Mouse (Mus musculus): ENCODE data around the gene Nrxn1.

Nrxn1 gene

DNA sequence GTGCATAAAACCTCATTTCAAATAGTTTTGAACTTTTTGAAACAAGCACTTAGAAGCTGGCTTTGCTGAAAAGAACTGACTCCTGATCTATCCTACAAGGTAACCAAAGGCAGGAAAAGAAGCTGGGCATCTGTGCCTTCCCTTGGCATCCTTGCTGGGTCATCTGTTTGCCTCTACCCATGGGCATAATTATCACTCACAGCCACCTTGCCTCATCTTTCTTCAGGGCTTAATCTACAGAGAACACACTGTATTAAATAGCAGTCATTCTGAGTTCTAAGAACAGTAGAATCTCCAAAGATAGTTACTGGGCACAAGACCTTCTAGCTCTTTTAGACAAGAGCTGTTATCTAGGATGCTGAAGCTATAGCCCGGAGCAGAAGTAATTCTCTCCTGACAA is 442.6 kb downstream of the Nrxn1 start:
- no peak for DNase-seq

- no peak for DNase-seq
These were observed 453.8 kb downstream of the Nrxn1 start for GRCm38 (mm10) chr17:90638970-90639524.

GRCm38 (mm10) chr17:90638183-90638727 is 454.6 kb downstream of the Nrxn1 start:
- no peak for DNase-seq

GRCm38 (mm10) chr17:90631371-90631770 is 461.5 kb downstream of the Nrxn1 start:
- no peak for DNase-seq

- DNase-seq, result no peak
These were observed 463.0 kb downstream of the Nrxn1 start for GRCm38 (mm10) chr17:90629851-90630250.

- no peak for DNase-seq
These were observed 464.4 kb downstream of the Nrxn1 start for GRCm38 (mm10) chr17:90628469-90628868.

- no peak for DNase-seq
These were observed 464.9 kb downstream of the Nrxn1 start for GRCm38 (mm10) chr17:90628004-90628403.

- DNase-seq, result no peak
These were observed 465.5 kb downstream of the Nrxn1 start for GRCm38 (mm10) chr17:90627395-90627794.

DNA sequence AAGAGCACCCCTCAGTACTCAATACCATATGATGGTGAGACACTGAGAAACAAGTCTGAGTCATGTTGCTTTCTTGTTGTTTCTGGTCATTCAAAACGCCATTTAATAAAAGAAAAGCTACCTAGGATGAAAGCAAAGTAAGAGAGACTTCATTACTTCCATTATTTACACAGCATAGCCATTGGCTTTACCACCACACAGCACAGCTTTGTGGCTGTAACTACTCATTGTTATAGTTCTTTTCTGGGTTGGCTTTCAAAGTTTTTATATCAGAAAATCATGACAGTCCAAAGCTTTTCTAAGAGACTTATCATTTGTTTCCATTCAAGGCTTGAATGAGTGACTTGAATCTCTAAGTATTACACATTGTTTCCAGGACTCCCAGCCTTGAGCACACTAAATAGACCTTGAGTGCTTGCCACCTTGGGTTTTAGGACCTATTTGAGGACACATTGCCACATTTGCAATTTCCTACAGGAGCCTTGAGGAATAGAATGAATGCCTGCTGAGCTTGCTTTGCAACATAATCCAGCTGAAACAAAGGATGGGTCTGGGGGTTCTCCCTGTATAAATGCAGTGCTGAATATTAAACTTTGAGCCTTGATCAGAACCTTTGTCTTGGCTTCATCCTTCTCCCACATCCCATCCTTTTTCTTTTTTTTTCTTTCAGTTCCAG is 468.1 kb downstream of the Nrxn1 start:
- DNase-seq, result no peak

DNA sequence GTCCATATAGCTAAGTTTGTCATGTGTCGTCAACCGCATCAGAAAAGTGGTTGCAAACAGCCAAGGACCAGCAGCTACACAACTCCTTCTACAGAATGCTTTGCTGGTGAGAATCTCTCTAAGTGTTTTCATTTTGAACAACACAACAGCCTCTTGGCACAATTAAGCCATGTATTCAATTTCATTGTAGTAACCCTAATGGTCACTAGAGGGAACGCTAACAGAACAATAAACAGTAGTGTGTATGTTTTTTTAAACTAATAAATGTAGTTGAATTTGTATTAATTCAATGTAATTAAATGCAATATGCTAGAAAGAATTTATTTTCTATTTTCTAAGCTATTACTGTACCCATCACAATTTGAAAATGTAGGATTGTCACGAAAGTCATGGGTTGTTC is 471.0 kb downstream of the Nrxn1 start:
- no peak for DNase-seq

DNA sequence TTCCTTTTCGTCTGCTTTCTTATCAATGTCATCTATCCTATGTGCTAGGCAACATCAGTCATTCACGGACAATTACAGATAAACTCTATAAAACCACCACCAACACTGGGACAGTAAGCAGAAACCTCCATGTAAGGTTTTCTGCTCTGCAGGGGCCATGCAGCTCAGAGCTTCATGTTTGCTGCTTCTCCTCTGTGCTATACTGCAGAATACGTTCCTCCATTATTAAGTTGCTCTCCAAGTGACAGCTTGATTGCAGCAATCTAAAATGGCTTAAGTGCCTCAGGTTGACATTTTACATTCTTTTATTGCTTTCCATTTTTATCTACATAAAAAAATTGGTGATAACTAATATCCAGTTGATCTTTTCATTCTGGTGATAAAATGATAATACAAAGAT is 477.9 kb downstream of the Nrxn1 start:
- DNase-seq, result no peak

DNA sequence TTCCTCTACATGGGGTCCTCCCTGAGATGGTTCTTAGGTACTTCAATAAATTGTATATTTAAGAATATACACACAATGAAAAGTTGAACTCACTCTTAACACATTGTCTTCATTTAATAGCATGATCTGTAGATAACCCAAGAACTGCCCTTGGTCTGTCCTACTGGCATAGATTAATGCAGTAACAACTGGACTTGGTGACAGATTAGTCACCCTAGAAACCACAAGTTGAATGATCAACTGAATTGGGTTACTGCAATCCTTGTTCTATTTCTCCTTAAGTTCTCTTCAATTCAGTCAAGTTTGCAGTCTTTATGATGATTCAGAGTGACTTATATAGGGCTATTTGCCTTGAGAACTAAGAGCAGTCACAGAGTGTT is 485.5 kb downstream of the Nrxn1 start:
- no peak for DNase-seq

GRCm38 (mm10) chr17:90606718-90607426 is 486.0 kb downstream of the Nrxn1 start:
- DNase-seq, result no peak

- no peak for DNase-seq
These were observed 493.0 kb downstream of the Nrxn1 start for GRCm38 (mm10) chr17:90599570-90600524.

DNA sequence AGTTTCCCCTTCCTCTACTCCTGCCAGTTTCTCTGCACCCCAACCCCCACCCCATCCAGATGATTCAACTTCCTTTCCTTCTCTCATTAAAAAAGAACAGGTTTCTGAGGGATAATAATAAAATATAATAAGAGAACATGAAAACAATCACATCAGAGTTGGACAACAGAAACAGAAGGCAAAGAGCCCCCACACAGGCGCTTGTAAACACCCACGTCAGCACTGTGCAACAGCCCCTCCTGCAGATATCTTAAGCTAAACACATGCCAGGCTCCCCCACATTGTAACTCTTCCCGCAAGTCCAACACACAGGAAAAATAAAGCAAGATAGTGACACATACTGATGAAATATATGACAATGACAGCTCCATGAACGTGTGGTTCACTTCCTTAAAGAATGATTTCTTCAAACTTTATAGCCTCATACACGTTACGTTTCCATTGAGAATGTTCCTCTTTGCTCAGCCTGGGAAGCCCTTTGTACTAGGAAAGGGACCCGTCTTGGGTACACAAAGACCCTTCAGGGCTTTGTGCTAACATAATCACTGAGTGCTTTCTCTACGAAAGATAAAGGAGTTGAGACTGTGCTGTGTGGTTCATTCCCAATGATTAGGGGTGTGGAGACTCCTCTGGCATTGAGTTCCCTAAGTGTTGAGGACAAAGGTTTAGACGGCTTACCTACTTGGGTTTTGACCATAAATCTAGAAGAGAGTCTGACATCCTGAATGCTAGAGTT is 497.9 kb downstream of the Nrxn1 start:
- no peak for DNase-seq

GRCm38 (mm10) chr17:90586891-90587290 is 506.0 kb downstream of the Nrxn1 start:
- DNase-seq, result no peak

- DNase-seq, result no peak
These were observed 508.1 kb downstream of the Nrxn1 start for GRCm38 (mm10) chr17:90584666-90585195.

DNA sequence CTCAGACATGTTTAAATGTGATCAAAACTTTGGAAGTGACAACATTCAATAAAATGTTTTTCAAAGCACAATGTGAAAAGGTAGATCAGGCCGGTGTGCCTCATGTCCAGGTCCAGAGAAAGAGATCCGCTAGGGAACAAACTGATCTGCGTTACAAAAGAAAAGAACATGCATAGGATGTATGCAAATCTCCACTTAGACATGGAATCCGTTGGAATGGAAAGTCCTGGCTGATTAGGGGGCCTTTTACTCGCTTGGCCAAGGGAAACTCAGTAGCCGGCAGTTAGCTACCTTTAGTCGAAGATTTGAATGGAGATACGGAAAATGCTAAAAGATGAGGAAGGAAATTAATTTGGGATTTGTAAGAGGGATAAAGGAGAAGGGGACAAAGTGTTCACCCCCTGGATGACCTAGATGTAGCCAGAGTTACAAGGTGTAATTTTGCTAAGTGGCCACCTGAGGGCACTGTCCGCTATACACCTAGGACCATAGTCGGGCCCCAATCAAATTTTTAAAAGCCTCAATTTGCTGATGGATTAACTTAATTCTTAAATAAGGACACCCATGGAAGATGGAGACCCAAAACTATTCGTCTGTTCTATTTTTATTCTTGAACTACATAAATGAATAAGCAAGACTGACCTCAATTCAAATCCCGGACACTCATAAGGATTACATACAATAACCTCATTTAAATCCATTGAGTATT is 508.9 kb downstream of the Nrxn1 start:
- no peak for DNase-seq

GRCm38 (mm10) chr17:90583196-90583595 is 509.7 kb downstream of the Nrxn1 start:
- no peak for DNase-seq

DNA sequence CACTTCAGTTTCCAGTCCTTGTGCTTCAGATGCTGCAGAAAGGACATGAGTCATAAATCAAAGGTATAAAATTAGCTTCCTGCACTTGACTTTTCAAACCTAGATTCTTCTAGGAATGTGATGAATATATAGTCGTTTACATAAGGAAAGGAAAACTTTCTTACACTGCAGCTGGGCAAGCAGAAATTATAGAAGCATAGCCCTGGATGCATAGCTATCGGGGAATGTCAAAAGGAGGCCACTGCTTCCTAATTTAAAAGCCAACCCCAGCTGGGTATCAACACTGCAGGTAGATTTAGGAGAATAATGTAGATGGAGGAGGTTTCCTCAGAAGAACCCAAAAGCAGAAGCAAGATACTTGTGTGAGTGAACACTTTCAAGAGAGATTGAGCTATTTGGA is 523.0 kb downstream of the Nrxn1 start:
- DNase-seq, result no peak

DNA sequence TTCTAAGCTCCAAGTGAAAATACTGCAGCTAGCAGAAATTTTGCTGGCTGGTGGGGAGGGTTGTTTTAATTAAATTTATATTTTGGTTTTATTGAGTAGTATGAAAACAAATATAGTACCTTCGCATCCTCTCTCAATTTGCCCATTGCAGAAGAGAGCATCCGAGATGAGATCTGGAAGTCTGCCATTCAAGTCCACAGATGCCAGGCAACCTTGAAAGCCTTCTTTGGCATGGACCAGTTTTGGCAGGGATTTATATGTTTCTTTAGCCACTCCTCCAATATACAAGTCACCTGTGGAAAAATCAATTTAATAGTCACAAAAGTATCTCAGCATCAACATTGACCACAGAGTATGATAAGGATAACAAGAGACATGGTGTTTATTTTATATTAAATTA is 527.7 kb downstream of the Nrxn1 start:
- no peak for DNase-seq

Data from thymus, postnatal 25 days (tissue).